Mouse (Mus musculus) MEL (cell line): ENCODE measurements around the gene Miga2.

Source experiments
- CTCF ChIP-seq, 3 experiments: IDR thresholded peaks in 2 of 3; conservative IDR thresholded peaks in 1 of 3; 2 replicates each; pipeline ENCODE4 v1.5.1; 2011 to 2012; ENCODE audit warnings: low read length in 3 of 3, low read depth in 2 of 3, mild to moderate bottlenecking in 2 of 3, improper control_type of control experiment in 1 of 3, inconsistent platforms in 1 of 3, mixed read lengths in 1 of 3, moderate library complexity in 1 of 3; ENCODE audit not compliant: control insufficient read depth in 1 of 3, insufficient read depth in 1 of 3, poor library complexity in 1 of 3, severe bottlenecking in 1 of 3
- EP300 ChIP-seq, 2 experiments: IDR thresholded peaks; 2 replicates each; pipeline ENCODE4 v1.6.1; 2011; ENCODE audit warnings: improper control_type of control experiment in 2 of 2, low read length in 2 of 2, low read depth in 1 of 2, mild to moderate bottlenecking in 1 of 2
- ETS1 ChIP-seq: IDR thresholded peaks from 2 replicates; pipeline ENCODE4 v1.6.1; 2012; ENCODE audit warnings: low read depth, mild to moderate bottlenecking, inconsistent platforms, low read length, improper control_type of control experiment, moderate library complexity
- GATA1 ChIP-seq: IDR thresholded peaks from 2 replicates; pipeline ENCODE4 v1.6.1; 2011; ENCODE audit warnings: low read depth, low read length, improper control_type of control experiment
- MXI1 ChIP-seq: IDR thresholded peaks from 2 replicates; pipeline ENCODE4 v1.6.1; 2011; ENCODE audit warnings: mild to moderate bottlenecking, low read depth, low read length, improper control_type of control experiment
- NRF1 ChIP-seq: IDR thresholded peaks from 2 replicates; pipeline ENCODE4 v1.6.1; 2014; ENCODE audit warnings: low read depth, mild to moderate bottlenecking, inconsistent platforms, low read length, improper control_type of control experiment, moderate library complexity; ENCODE audit not compliant: poor library complexity, insufficient read depth, severe bottlenecking
- POLR2A ChIP-seq, 2 experiments: IDR thresholded peaks; 2 replicates each; pipeline ENCODE4 v1.6.1; 2011 to 2012; ENCODE audit warnings: low read length in 2 of 2, mild to moderate bottlenecking in 2 of 2, control low read depth in 1 of 2, improper control_type of control experiment in 1 of 2, low read depth in 1 of 2, moderate library complexity in 1 of 2; ENCODE audit not compliant: control insufficient read depth in 1 of 2, insufficient read depth in 1 of 2, poor library complexity in 1 of 2
- TCF12 ChIP-seq: IDR thresholded peaks from 2 replicates; pipeline ENCODE4 v1.6.1; 2014; ENCODE audit warnings: low read depth, mild to moderate bottlenecking, inconsistent platforms, low read length, improper control_type of control experiment, moderate library complexity
- ZNF384 ChIP-seq: IDR thresholded peaks from 2 replicates; pipeline ENCODE4 v1.6.1; 2012; ENCODE audit warnings: low read depth, mild to moderate bottlenecking, inconsistent platforms, low read length, improper control_type of control experiment

- TF ChIP-seq CTCF (IDR thresholded peaks at IDR 0.05 in 2 of 3, conservative IDR thresholded peaks at IDR 0.05 in 1 of 3; ENCODE audit: control insufficient read depth in 1 of 3, insufficient read depth in 1 of 3, low read depth in 2 of 3, low read length in 3 of 3, poor library complexity in 1 of 3, severe bottlenecking in 1 of 3) (no peak), EP300 (IDR thresholded peaks at IDR 0.05; ENCODE audit: low read depth in 1 of 2, low read length in 2 of 2) (no peak), TCF12 (no peak), NRF1 (no peak), ETS1 (no peak), ZNF384 (no peak), POLR2A (IDR thresholded peaks at IDR 0.05; ENCODE audit: control insufficient read depth in 1 of 2, insufficient read depth in 1 of 2, low read depth in 1 of 2, low read length in 2 of 2, poor library complexity in 1 of 2) (no peak), GATA1 (no peak), MXI1 (no peak)
Measured at GRCm38 (mm10) chr2:30366203-30366602, 2.2 kb downstream of the Miga2 start.
